Mouse (Mus musculus) left cerebral cortex, postnatal 36 days (tissue): ENCODE results near the gene Ush1c. TPM values are rescaled to one million over a fixed set of nuclear protein-coding genes. Genes with fewer than 3 reads are reported as not detected.

Experiments
- DNase-seq, 2 experiments: peaks; one replicate each; pipeline ENCODE4 v3.0.0; 2021 to 2022; ENCODE audit warnings: low spot score in 2 of 2, mixed read lengths in 1 of 2
- intact Hi-C: fragments of 180-260 bp; cut with DNase I; formaldehyde crosslinking; loops from one replicate; pipeline ENCODE4 v1.15.1; 2025
- total RNA-seq, 2 experiments: library from RNA; stranded (reverse); gene quantifications; 2 replicates each; pipeline ENCODE4 v1.2.3; 2021

The Ush1c gene
- total RNA-seq, 2 experiments from 2014 or later, result 0.11 to 0.35 TPM

GRCm38 (mm10) chr7:46154498-46155488 lies 83.5 kb downstream of the Ush1c start:
- intact Hi-C loops, result no loop called here

DNA sequence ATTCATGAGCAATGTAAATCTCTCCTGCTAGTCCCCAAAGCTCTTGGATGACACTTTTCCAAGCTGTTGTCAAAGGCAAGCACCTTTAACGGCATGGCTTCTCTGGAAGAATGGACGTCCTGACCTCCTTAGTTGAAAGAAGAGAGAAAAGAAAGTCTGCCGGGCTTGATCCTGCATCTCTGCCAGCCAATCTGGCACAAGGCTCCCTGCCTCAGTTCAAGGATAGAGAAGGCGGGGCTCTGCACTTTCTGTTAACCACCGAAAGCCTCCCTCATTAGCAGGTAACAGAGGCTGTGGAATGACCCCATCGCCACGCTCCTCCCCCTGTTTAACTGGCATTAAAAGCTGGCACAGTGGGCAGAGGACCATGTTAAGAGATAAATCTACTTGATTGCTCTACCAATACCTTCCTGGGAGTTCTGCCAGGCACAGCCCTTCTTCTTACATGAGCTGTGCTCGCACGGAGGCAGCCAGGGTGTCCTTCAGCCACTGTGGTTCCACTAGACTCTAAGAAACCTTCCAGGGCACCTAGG lies 85.4 kb downstream of the Ush1c start:
- DNase-seq, result no peak
- intact Hi-C loops, result no loop called here

More at GRCm38 (mm10) chr7:46154498-46155488, 83.5 kb downstream of the Ush1c start:
- no peak for DNase-seq

DNA sequence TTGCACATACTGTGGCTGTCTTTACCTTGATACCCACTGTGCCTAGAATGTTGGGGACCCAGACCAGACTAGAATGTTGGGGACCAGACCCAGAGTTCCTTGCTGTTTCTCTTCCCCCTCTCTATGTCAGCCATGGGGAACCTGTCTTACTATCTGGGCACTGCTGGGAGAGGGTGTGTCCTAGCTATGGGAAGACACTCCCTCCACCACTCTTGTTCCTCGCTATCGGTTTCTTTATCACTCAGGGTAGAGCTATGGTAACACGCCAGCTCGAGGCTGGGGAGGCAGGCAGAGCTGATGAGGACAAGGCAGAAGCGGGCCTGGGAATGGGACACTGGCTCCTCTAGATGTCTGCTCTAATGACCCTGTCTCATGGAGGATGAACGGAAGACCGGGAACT lies 90.9 kb downstream of the Ush1c start:
- intact Hi-C loops, result no loop called here
- no peak for DNase-seq

DNA sequence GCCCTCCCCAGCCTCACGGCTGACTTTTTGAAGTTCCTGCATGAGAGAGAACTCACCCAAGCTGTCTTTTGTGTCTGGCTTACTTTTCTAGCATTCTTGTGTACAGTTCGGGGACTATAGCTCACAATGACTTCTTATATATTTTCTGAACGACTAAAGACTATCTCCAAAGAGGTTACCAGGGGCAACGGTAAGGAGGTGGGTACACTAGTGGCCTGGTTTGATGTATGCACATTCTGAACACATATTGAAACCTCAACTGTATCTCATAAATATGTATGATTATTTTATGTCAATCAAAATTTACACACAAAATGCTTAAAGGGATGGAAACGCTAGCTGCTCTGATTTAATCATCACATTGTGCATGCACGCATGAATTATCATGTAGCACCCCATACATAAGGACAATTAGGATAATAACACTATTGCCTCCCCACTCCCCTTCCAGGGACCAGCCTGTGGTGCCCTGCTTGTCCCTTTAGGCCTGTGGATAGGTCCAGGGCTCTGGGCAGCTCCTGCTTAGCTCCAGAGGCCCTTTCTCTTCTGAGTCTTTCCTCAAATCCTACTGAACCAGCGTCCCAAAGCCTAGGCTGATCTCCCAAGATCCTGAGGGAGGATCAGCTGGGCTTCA lies 91.5 kb downstream of the Ush1c start:
- intact Hi-C loops, result no loop called here

More for the DNA sequence above, 91.5 kb downstream of the Ush1c start:
- DNase-seq, result no peak

Other genes with a start within 250 kb of the Ush1c start
- gene Abcc6, start 208.2 kb downstream of the Ush1c start, total RNA-seq, result 1 to 10 TPM; 1.6 to 3.8 TPM
- 100 to 1,000 TPM; 103 to 113 TPM for gene Nomo1, start 204.8 kb downstream of the Ush1c start, total RNA-seq
- gene Kcnj11, start 137.7 kb downstream of the Ush1c start, total RNA-seq, result 10 to 100 TPM; 41.3 to 44.6 TPM
- gene Abcc8, start 58.5 kb downstream of the Ush1c start, total RNA-seq, result 10 to 100 TPM; 36.5 to 37.3 TPM
- under 1 TPM; 0.07 to 0.10 TPM for gene Otog, start 2.5 kb upstream of the Ush1c start, total RNA-seq
- gene Myod1, start 138.0 kb upstream of the Ush1c start, total RNA-seq, result under 1 TPM in 1 of 2 experiments, not detected in 1; 0.32 TPM
- 100 to 1,000 TPM; 134 to 138 TPM for gene Kcnc1, start 158.0 kb upstream of the Ush1c start, total RNA-seq